Mouse (Mus musculus): ENCODE measurements at regions not wholly inside any gene's neighbourhood (a gene's known extent, or its start where the extent isn't known, plus 50 kb on each side); places are given as distances from the start of the nearest gene placed in this dataset.

DNA sequence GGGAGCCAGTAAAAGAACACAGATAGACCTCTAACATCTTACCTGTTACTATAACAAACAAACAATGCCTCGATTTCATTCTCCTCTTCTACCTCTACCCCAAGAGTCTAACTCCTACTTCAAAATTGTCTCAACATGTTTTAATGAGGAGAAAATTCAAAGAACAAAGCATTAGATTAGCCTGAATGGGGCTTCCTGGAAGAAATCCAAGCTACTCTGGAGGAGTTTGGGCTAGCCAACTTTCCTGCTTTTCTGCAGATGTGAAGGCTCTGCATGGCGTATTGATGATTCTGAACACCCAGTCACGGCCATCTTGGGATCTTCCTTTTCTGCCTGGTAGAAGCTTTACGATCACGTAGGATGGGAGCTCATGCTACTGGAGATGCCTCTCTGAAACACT, 62.9 kb upstream of the Boc start:
- Histone ChIP-seq H3K27me3 (ENCODE audit: insufficient read depth, poor library complexity, severe bottlenecking) (no peaks in the 10 kb centered on the region), H3K4me3 (no peak overlapping the region), H3K36me3 (no peaks in the 10 kb centered on the region), H3K27ac (no peak overlapping the region), H3K4me1 (peaks cover 5% of the 10 kb centered on the region), H3K9me3 (no peaks in the 10 kb centered on the region)
- 85% methylated on average over 5 of the region's 5 CpGs for WGBS
- no peak for DNase-seq (ENCODE audit: low spot score)

DNA sequence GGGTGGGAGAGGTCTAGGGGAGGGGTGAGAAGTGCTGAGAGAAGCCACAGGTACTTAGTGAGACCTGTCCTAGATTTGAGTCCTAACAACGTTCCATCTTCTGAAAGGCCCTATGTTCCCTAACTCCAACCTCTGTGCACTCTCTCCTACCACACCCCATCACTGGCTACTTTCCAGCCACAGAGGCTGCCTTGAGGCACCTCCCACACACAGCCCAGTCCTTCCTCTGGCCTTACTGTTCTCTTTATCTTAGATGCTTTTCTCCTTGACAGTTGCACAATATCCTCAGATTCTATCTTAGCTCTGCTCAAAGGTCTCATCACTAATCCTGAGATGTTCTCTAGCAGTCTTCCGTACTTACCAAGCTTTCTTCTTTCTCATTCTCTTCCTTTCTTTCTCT, 61.8 kb upstream of the Boc start:
- Histone ChIP-seq H3K36me3 (no peaks in the 10 kb centered on the region), H3K27ac (no peak overlapping the region), H3K9me3 (no peaks in the 10 kb centered on the region), H3K27me3 (ENCODE audit: insufficient read depth, poor library complexity, severe bottlenecking) (no peaks in the 10 kb centered on the region), H3K4me1 (peaks cover 16% of the 10 kb centered on the region), H3K4me3 (no peak overlapping the region)
- DNase-seq (ENCODE audit: low spot score), result no peak
- WGBS, result 67% methylated on average over 2 of the region's 2 CpGs

DNA sequence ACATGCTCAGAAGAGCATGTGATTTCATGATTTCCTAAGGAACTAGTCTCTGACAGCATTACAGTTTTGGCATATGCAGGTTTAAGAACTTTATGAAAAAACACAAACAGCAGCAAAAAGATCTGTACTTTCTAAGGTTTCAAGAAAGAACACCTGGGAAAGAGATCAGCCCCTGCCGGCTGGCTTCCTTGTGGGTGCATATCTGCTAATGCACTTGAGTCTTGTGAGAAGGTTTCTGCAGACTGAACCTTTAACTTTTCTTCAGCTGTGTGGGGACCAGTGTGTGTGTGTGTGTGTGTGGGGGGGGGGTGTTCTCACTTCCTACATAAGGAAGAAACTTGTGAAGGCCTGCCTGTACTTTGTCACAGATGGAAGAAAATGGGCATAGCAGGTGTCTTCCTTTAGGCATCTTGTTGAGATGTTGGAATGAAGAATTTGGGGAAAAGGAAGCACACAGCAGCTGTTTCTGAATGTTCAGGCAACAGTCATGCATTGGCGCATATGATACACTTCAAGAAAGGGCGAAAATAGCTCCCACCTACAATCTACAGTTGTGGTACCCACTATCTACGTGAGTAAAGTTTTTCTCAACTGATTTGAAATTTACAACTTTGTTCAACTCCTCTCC, 60.9 kb upstream of the Boc start:
- Histone ChIP-seq H3K4me3 (no peak overlapping the region), H3K36me3 (no peaks in the 10 kb centered on the region), H3K4me1 (peaks cover 20% of the 10 kb centered on the region), H3K27ac (no peak overlapping the region), H3K9me3 (no peaks in the 10 kb centered on the region), H3K27me3 (ENCODE audit: insufficient read depth, poor library complexity, severe bottlenecking) (no peaks in the 10 kb centered on the region)
- 81% methylated on average over 4 of the region's 4 CpGs for WGBS
- no peak for DNase-seq (ENCODE audit: low spot score)

DNA sequence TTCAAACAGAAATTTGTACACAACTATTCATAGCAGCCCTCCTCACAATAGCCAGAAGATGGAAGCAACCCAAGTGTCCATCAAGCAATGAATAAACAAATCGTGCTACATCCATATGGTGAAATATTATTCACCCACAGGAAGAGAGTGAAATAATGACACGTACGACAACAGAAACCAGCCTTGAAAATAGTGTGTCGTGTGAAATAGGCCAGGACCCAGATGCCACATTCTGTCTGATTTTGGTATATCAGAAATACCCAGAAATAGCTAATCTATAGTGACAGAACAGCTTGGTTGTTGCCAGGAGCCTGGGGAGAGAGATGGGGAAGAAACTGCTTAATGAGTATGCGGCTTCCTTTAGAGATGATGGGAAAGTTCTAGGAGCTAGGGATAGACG, 58.3 kb upstream of the Boc start:
- no peak for DNase-seq (ENCODE audit: low spot score)
- WGBS, result 76% methylated on average over 6 of the region's 6 CpGs
- Histone ChIP-seq H3K4me3 (no peak overlapping the region), H3K27me3 (ENCODE audit: insufficient read depth, poor library complexity, severe bottlenecking) (no peaks in the 10 kb centered on the region), H3K27ac (0 out of 2 replicates have a peak overlapping the region, but pooled peaks have one; percentile 62), H3K36me3 (no peaks in the 10 kb centered on the region), H3K4me1 (peaks cover 20% of the 10 kb centered on the region), H3K9me3 (no peaks in the 10 kb centered on the region)

DNA sequence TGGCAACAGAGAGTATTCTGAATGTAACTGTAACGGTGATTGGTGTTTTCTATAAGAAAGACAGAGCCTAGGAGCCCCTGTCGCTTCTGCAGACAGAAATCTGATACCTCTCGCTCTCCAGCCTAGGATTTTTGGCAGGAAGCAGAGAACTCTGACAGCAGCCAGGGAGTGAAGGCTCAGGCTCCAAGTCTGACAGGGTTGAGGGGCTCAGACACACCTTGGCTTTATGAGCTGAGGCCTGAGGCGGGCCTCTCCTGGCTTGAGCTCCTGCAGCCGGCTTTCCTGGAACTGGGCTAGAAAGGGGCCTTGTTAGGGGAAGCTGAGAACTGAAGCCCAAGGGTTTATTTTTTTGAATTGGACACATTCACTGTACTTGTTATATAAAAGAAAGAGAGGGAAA, 57.7 kb upstream of the Boc start:
- no peak for DNase-seq (ENCODE audit: low spot score)
- no peaks in the 10 kb centered on the region for H3K36me3 ChIP-seq
- no peaks in the 10 kb centered on the region for H3K9me3 ChIP-seq
- H3K27ac ChIP-seq, result peak overlapping the region; percentile 62
- no peaks in the 10 kb centered on the region for H3K27me3 ChIP-seq (ENCODE audit: insufficient read depth, poor library complexity, severe bottlenecking)
- 6% methylated on average over 5 of the region's 5 CpGs for WGBS
- no peak overlapping the region for H3K4me3 ChIP-seq
- H3K4me1 ChIP-seq, result peaks cover 20% of the 10 kb centered on the region

DNA sequence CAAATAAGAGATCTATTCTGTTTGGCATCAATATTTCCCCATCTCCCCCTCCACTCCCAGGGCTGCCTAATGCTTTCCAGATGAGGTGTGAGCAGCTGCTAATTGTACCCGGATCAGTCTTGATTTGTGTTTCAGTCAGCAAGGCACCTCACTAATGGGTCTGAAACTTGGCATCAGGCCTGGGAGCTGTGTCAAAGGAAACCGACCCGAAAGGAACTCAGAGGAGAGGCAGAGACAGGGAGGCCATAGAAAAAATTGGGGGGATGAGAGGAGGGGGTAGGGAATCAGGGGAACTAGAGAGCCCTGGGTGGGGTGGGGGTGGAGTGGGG, 57.1 kb upstream of the Boc start:
- Histone ChIP-seq H3K36me3 (no peaks in the 10 kb centered on the region), H3K27ac (peak overlapping the region; percentile 62), H3K4me3 (no peak overlapping the region), H3K27me3 (ENCODE audit: insufficient read depth, poor library complexity, severe bottlenecking) (no peaks in the 10 kb centered on the region), H3K4me1 (peaks cover 20% of the 10 kb centered on the region), H3K9me3 (no peaks in the 10 kb centered on the region)
- 22% methylated on average over 3 of the region's 3 CpGs for WGBS
- DNase-seq (ENCODE audit: low spot score), result no peak

DNA sequence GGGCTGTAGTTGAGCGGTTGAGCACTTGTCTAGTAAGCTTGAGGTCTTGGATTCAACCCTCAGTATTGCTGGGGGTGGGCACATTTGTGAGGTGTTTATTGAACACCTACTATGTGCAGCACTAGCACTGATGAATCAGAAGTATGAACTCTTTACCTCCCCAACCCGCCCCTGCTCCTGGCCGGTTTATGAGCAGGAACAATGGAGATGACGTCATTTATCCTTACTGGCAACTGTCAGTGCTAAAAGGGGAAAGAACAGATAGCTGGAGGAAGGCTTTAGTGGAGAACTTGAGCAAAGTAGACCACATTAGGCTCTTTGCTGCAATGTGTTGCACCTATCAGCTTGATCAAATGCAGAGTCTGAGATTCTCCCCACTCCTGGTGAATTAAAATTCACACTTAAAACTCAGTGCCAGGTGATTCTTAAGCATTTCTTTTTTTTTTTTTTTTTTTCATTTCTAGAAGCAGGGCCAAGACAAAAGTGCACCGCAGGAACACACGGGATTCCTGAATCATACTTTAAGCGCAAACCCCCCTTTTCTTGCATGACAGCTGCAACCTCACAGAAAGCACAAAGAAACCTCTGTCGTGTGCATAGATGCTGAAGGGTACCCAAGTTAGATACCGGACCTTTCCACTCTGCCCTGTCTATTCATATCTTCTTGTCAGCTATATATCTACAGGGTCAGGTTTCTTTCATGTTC, 56.6 kb upstream of the Boc start:
- Histone ChIP-seq H3K36me3 (no peaks in the 10 kb centered on the region), H3K4me1 (peaks cover 20% of the 10 kb centered on the region), H3K4me3 (no peak overlapping the region), H3K27me3 (ENCODE audit: insufficient read depth, poor library complexity, severe bottlenecking) (no peaks in the 10 kb centered on the region), H3K27ac (peak overlapping the region; percentile 62), H3K9me3 (no peaks in the 10 kb centered on the region)
- WGBS, result 44% methylated on average over 9 of the region's 9 CpGs
- no peak for DNase-seq (ENCODE audit: low spot score)

DNA sequence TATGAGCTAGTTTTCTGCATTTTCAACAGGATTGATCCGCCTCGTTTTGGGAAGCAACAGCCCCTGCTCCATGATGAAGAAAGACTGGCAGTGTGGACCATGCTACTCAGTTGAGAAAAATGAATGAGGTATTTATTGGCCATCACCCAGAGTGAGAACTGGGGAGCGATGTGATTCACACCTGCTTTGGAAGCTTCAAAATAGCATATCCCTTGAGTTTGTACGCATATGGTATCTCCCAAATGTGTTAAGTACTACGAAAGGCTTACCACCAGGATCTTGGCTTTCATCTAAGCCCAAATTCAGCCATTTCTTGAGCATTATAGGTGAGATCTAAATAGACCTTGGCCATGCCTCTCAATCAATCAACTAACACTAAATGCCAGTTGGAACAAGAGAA, 55.5 kb upstream of the Boc start:
- no peak overlapping the region for H3K4me3 ChIP-seq
- 84% methylated on average over 5 of the region's 5 CpGs for WGBS
- H3K36me3 ChIP-seq, result no peaks in the 10 kb centered on the region
- no peaks in the 10 kb centered on the region for H3K9me3 ChIP-seq
- no peaks in the 10 kb centered on the region for H3K27me3 ChIP-seq (ENCODE audit: insufficient read depth, poor library complexity, severe bottlenecking)
- peaks cover 20% of the 10 kb centered on the region for H3K4me1 ChIP-seq
- H3K27ac ChIP-seq, result no peak overlapping the region
- DNase-seq (ENCODE audit: low spot score), result no peak

DNA sequence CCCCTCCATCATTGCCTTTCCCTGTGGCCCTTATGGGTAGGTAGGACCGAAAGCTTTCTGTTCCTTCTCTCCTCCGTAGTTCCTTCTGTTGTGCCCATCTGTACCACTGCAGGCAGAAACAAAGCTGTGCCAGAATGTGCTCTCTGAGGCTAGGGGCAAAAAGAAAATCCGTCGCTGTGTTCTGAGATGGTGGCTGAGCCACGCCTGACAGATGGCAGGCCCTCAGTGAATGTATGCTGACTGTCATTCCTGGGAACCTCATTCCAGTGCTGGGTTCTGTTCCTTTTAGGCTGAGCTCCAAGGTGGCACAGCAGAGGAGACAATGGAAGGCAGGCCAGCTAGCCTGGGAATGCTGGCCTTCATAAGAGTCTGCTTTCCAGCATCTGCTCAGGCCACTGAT, 54.0 kb upstream of the Boc start:
- WGBS, result 66% methylated on average over 5 of the region's 5 CpGs
- no peak for DNase-seq (ENCODE audit: low spot score)
- H3K27me3 ChIP-seq (ENCODE audit: insufficient read depth, poor library complexity, severe bottlenecking), result no peaks in the 10 kb centered on the region
- no peaks in the 10 kb centered on the region for H3K9me3 ChIP-seq
- no peaks in the 10 kb centered on the region for H3K36me3 ChIP-seq
- H3K4me3 ChIP-seq, result no peak overlapping the region
- no peak overlapping the region for H3K27ac ChIP-seq
- peaks cover 20% of the 10 kb centered on the region for H3K4me1 ChIP-seq

DNA sequence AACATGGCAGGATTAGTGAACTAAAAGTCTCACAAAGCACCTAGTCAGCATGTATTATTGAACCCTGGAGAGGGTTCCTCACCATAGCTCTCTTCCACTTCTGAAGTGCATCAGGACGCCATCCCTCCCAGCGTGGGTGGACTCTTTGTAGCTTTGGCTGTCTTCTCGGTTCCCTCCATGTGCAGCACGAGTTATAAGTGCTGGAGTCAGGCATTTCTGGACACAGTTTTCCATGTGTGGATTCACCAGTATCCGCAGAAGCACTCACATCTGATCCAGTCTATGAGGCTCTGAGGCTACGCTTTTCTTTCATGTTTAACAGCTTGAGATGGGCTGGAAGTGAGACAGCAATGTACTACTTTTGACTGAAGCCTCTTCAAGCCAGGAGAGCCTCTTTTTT, 52.8 kb upstream of the Boc start:
- no peak overlapping the region for H3K27ac ChIP-seq
- H3K27me3 ChIP-seq (ENCODE audit: insufficient read depth, poor library complexity, severe bottlenecking), result no peaks in the 10 kb centered on the region
- H3K36me3 ChIP-seq, result no peaks in the 10 kb centered on the region
- H3K4me3 ChIP-seq, result no peak overlapping the region
- WGBS, result 77% methylated on average over 6 of the region's 6 CpGs
- H3K4me1 ChIP-seq, result peaks cover 14% of the 10 kb centered on the region
- H3K9me3 ChIP-seq, result no peaks in the 10 kb centered on the region
- DNase-seq (ENCODE audit: low spot score), result no peak

DNA sequence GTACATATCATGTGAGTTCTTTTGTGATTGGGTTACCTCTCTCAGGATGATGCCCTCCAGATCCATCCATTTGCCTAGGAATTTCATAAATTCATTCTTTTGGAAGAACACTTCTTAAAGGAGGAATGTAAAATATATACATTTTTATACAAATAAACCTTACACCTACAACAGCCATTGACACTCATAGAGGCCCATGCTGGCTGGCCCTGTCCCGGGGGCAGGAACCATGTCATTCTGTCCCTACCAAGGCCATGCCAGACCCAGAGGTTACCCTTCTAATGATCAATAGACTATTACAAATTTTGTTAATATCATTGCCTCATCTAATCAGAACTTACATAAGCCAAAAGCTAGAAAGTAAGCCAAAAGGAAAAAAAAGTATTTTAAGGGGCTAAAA, 49.9 kb upstream of the Boc start:
- no peak overlapping the region for H3K4me3 ChIP-seq

More for the DNA sequence above, 49.9 kb upstream of the Boc start:
- Histone ChIP-seq H3K27ac (no peak overlapping the region), H3K4me1 (no peaks in the 10 kb centered on the region), H3K27me3 (ENCODE audit: insufficient read depth, poor library complexity, severe bottlenecking) (no peaks in the 10 kb centered on the region), H3K36me3 (no peaks in the 10 kb centered on the region), H3K9me3 (no peaks in the 10 kb centered on the region)
- 100% methylated on average over 1 of the region's 1 CpGs for WGBS
- DNase-seq (ENCODE audit: low spot score), result no peak

All from heart, embryonic 10.5 days (tissue).